Mouse (Mus musculus) heart, adult 2 months (tissue): Measurements from ENCODE around the gene Musk.

ENCODE experiments used
- CTCF ChIP-seq: fragments of 200-600 bp; IDR thresholded peaks from 2 replicates; pipeline ENCODE4 v1.8.1; 2022; ENCODE audit warnings: antibody characterized with exemption, mild to moderate bottlenecking, moderate library complexity
- POLR2A ChIP-seq: fragments of 200-500 bp; IDR thresholded peaks from 2 replicates; pipeline ENCODE4 v1.6.1; 2011; ENCODE audit warnings: mild to moderate bottlenecking, low read depth, low read length, control low read depth; ENCODE audit not compliant: insufficient read depth

- no peak for TF ChIP-seq CTCF
- TF ChIP-seq POLR2A: no peak
Measured at GRCm38 (mm10) chr4:58350206-58350605, 64.4 kb downstream of the Musk start.
